Mouse (Mus musculus): Measurements from ENCODE around the gene Trim59.

DNA sequence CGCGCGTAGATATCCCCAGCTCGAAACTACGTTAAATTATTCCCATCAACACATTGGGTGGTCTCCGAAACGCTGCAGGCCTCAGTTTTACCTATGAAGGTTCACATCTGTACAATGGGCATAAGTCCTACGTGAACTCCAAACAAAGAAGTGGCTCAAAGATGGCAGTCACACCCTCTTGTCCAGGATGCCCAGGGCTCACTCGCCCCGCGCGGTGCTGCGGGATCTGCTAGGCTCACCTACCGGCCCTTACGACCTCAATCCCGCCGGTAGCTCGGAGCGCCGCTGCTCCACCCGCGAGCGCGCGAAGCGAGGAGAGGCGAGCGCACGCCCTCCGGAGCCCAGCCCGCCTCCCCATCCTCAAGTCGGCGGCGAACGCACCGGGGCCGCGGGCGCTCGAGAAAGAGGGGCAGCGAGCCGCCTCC lies 376 bp downstream of the Trim59 start:
- TF ChIP-seq CTCF (IDR thresholded peaks at IDR 0.05) (no peak), EP300 (IDR thresholded peaks at IDR 0.05; ENCODE audit: insufficient read depth, low read depth, low read length) (no peak)

All from heart, adult 2 months (tissue).